Mouse (Mus musculus): ENCODE data around the gene Dpp4.

Gene Dpp4

GRCm38 (mm10) chr2:62362211-62362610 is 49.8 kb downstream of the Dpp4 start:
- in situ Hi-C loops (cut with MboI), result no loop called here

DNA sequence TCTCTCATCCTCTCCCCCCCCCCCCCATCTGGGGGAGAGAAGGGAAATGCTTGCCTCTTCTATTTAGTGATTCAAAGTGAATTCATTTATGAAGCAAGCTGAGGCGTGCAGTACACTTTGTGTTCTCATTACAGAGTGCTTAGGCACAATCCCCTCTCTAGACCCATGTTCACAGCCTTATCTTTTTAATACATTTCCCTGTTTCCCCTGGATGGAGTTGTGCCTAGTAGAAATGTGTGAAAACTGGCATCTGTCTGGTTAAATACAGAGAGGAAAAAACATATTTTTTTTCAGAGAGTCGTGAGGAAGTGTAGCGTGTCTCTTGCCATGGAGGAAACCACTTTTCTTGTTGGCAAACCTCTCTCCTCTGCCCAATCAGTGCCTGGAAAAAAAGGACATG is 50.5 kb downstream of the Dpp4 start:
- in situ Hi-C loops (cut with MboI), result no loop called here

DNA sequence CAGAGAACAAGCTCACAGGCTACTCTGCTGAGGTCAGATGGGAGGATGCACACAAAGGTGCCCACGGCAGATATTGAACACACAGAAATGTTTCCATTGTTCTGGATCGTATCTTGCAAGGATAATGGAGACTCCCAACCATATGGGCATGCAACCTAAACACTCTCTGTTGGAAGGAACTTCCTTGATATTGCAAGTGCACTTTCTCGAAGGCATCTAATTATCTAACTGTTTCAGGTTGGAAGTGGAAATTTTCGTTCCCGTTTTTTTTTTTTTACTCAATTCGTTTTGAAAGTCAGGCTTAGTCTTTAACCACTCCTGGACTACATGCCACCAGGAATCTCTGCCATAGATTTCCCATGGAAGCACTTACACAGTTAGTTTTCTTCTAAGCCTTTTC is 51.2 kb downstream of the Dpp4 start:
- in situ Hi-C loops (cut with MboI), result no loop called here

DNA sequence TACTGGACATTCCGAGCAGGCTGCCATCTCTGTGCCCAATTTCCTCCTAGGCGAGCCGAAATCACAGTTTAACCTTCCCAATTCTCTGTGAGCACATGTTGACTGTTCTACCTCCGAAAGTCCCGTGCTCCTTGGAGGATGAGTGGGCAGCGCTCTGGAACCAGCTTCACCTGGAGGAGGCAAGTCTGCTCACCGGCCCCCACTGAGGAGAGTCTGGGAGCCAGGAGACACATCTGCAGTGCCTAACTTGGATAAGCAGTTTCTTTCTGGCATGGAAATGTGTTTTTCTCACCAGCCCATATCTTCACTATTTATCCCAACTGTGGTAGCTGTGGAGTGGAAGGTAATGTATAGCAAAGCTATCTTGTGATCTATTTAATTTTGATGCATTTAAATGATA is 54.8 kb downstream of the Dpp4 start:
- in situ Hi-C loops (cut with MboI), result no loop called here

DNA sequence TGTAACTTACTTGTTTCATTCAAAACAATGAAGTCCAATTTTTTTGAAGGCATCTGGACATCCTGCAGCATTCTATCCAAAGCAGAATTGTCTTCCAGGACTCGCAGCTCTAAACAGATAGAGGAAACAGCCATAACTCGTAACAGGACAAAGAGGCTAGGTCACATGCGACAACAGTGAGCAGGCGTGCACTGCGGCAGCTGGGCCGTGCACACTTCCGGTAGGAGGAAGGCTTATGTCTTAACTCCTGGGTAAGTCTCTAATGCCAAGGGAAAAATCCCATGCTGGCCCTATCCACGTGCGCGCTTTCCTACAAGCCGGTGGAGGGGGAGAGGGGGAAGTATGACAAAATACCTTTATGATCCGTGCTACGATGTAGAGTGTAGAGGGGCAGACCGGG is 55.4 kb downstream of the Dpp4 start:
- in situ Hi-C loops (cut with MboI), result no loop called here

GRCm38 (mm10) chr2:62355766-62356165 is 56.3 kb downstream of the Dpp4 start:
- in situ Hi-C loops (cut with MboI), result no loop called here

GRCm38 (mm10) chr2:62352035-62352434 is 60.0 kb downstream of the Dpp4 start:
- in situ Hi-C loops (cut with MboI), result no loop called here

- in situ Hi-C loops (cut with MboI), result no loop called here
Observed at GRCm38 (mm10) chr2:62347762-62348161, 64.3 kb downstream of the Dpp4 start.

DNA sequence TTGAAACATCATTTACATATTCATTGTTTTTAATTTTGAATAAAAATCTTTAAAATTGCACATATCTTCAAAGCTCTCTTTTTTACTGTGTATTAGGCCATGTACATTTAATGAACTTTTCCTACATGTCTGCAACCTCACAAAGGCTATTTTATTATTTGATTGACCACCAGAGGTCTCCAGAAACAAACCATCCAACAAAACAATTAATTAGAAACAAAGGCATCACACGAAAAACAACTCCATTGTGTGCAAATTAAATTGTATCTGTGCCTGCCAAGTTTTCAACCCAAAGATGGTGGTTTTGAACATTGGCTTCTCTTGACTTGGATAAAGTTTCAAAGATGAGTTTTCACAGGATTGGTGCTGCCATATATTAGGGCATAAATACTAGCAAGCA is 65.3 kb downstream of the Dpp4 start:
- in situ Hi-C loops (cut with MboI), result no loop called here

DNA sequence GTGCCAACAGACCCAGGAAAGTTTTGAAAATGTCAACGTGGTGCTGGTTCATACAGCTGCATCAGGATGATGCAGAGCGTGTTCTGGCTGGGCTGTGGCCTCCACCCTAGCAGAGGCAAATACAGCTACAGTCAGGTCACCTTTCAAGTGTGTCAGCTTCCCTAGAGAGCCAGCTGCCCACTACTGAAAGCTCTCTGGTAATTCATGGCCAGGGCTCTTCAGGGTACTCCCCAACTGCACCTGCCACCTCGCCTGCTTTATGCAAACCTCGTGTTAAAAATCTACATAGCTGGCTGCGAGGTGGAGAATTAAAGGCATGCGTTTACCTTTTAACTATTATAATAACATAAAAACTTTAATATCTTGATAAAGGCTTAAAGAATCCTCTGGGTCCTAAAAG is 67.7 kb downstream of the Dpp4 start:
- in situ Hi-C loops (cut with MboI), result no loop called here

DNA sequence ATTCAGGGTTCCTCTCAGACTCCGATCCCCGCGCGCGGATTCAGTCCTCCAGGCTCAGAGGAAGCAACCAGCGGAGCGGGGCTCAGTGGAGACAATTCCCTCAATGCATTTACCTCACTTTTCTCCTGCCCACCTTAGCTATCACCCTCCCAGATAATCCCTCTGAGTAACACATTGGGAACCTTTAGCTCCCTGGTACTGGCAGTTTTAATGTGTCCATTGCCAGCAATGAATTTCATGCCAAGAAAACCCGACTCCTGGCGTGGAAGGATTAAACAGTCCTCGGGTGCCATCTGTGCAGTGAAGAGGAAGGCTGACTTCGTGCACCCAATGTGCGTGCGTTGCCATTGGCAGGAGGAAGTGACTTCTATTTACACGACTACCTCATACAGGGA is 70.3 kb downstream of the Dpp4 start:
- in situ Hi-C loops (cut with MboI), result no loop called here

DNA sequence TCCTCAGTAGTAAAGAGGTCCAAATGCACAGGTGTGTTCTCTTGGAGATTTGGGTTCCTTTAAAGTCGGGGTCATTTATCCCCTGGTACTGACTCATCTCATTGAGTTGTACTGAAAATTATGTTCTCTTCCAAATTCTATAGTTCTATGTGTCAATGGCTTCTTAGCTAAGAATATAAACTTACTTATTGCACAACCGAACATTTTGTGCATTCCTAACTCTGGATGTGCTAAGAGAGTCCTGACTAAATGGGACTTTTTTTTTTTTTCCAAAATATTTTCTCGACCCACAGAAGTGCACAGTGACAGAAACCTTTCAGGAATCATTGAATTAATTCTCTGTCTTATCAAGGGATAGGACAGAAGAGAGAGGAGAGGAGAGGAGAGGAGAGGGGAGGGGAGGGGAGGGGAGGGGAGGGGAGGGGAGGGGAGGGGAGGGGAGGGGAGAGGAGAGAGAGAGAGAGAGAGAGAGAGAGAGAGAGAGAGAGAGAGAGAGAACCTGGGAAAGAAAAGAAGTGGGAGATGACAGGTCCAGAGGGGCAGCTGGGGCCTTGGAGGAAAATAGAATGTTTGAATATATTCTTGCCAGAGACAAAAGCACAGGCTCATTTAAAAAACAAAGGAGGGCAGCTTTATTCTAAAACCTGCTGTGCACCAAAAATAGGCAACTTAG is 70.8 kb downstream of the Dpp4 start:
- in situ Hi-C loops (cut with MboI), result no loop called here

DNA sequence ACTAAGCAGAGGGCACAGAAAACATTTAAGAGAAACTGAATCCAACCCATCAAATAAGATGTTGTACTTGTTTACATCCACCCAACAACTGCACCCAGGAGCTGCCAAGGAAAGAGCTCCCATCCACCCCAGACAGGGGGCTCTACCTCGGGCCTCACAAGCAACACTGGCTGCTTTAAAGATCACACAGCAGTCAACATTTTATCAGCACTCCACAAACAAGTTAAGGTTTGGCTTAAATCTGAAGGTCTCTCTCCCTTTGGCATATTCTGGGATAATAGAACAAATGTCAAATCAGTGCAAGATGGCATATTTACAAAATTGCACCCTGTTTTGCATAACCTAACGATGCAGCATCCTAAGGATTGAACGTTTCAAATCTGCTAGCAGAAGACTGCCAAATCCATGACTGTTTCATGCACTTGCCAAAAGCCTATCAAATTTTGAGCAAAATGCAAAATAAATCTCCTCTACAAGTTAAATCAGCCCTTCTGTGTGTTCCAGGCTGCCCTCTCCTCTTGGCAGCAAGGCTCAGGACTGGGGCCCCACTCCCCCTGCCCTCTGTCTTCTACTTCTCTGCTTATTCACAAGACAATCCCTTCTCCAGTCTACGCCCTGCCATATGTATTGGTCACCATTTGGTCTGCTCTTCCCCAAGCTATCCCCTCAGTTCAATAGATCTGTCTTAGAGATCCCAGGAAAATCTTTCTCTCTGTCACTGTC is 72.6 kb downstream of the Dpp4 start:
- in situ Hi-C loops (cut with MboI), result no loop called here

GRCm38 (mm10) chr2:62337086-62337485 is 74.9 kb downstream of the Dpp4 start:
- in situ Hi-C loops (cut with MboI), result no loop called here

- in situ Hi-C loops (cut with MboI), result no loop called here
Observed at GRCm38 (mm10) chr2:62334397-62335243, 77.4 kb downstream of the Dpp4 start.

GRCm38 (mm10) chr2:62332465-62332864 is 79.6 kb downstream of the Dpp4 start:
- in situ Hi-C loops (cut with MboI), result no loop called here

DNA sequence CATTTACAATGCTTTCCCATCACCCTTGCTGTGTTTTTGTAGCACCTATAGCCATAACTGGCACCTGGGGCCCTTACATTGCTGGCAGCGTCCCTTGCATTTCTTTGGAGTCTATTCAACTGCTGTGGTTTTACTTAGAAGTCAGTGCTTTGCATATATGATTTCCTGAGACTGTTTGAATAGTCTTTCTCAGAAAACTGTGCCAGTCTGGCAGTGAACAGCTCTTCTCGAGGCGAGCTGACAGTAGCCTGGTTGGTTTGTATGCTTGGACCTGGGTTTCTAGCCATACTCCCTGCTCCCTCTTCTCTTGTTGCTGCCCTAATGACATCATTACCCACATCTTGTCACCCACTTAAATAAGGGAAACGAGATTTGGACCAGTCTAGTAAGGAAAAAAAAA is 80.1 kb downstream of the Dpp4 start:
- in situ Hi-C loops (cut with MboI), result no loop called here

DNA sequence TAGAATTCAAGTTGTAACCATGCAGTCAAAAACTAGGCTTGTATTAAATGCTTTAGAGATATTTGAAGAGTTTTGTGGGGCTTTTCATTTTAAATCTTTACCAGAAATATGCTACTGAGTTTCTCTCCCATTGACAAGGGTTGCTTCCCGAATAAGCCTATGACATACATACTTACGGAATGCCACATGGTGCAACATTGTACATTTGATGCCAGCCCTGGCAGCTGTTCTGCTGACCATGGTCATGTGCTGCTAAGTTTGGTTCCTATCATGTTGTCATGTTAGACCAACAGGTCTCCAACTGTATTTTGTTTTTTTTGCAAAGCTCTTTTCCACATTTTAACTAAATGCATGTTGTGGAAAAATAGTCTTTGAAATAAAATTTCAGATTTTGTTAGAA is 86.6 kb downstream of the Dpp4 start:
- in situ Hi-C loops (cut with MboI), result no loop called here

DNA sequence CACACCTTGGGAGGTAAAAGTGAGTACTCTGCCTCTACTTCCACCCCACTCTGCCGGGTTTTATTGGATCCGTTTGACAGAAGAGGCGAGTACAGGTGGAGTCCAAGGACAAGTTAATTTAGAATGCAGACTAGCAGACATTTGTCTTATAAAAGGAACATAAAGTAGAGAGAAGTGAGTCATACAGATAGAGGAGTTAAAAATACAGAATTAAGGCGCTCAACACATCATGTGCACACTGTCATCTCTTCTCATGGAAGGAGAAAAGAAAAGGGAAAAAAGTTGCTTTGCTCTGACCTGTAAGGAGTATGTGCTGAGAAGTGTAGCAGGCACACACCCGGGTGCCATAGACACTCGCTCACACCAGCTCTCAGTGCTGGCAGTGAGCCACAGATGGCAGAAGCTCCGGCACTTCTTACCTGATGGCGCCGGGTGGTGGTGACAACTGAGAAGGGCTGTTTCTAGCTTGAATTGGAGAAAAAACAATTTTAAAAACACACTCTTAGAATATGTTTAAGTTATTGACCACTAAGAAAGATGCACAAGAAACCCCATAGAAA is 88.9 kb downstream of the Dpp4 start:
- in situ Hi-C loops (cut with MboI), result no loop called here

DNA sequence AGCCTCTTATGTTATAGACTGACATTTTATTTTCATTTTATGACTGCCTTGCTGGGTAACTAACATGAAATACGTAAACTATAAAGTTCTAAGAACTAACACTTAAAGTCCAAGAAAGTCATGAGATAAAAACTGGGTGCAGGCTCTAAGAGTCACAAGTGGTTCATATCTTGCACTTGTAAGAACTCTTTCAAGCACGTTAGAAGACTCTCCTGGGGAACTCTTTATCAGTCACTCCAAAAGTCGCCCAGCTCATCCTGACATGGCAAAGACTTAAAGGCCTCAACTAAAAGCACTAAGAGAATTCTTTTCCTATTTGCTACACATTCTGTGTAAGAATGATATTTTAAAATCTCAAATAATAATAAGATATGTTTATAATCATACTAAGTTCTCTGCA is 92.5 kb downstream of the Dpp4 start:
- in situ Hi-C loops (cut with MboI), result no loop called here

- in situ Hi-C loops (cut with MboI), result no loop called here
Observed at GRCm38 (mm10) chr2:62316930-62317329, 95.1 kb downstream of the Dpp4 start.

GRCm38 (mm10) chr2:62307477-62307876 is 104.6 kb downstream of the Dpp4 start:
- in situ Hi-C loops (cut with MboI), result no loop called here

DNA sequence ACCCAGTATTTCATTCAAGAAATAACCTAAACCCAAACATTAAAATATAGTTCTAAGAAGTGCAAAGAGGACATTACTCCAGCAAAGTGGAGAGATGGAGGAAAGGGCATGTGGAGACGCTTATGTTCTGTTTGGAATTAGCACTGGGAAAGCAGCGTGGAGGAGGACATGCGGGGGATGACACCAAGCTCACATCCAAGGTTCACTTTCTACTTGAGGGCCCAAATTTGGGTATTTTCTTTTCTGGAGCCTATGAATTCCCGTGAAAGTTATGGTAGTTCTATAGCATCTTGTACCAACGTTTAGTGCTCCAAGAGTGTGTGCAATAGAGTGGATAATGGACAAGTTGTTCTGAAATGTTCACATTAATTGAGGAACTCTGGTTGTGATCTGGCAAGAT is 105.1 kb downstream of the Dpp4 start:
- in situ Hi-C loops (cut with MboI), result no loop called here
